Mouse (Mus musculus): ENCODE results near the gene Slc12a7. TPM values are rescaled to one million over a fixed set of nuclear protein-coding genes. Genes with fewer than 3 reads are reported as not detected.
"Not testable (repeated sequence)": the region's sequence is repeated elsewhere in the genome, so short reads cannot be mapped to it uniquely, and the experiment has no call there.

The Slc12a7 gene
- polyA plus RNA-seq, 1 experiment from 2014 or later, result 18.4 TPM

GRCm38 (mm10) chr13:73700554-73700953, 32.3 kb upstream of the Slc12a7 start:
- no peaks in the 10 kb centered on the region for H3K9me3 ChIP-seq (replicated peaks)
- H3K9ac ChIP-seq, result no peak overlapping the region
- no peak overlapping the region for H3K4me3 ChIP-seq (replicated peaks)
- WGBS, result 88% methylated on average over 12 of the region's 12 CpGs
- no peak for ATAC-seq (ENCODE audit: insufficient number of reproducible peaks, low FRiP score, low TSS enrichment, low read depth)
- H3K27ac ChIP-seq (replicated peaks), result no peak overlapping the region
- H3K36me3 ChIP-seq, result no peaks in the 10 kb centered on the region
- H3K4me2 ChIP-seq (replicated peaks), result no peak overlapping the region
- no peaks in the 10 kb centered on the region for H3K4me1 ChIP-seq
- no peaks in the 10 kb centered on the region for H3K27me3 ChIP-seq

- no peak overlapping the region for H3K4me2 ChIP-seq (replicated peaks)
- H3K4me1 ChIP-seq, result no peaks in the 10 kb centered on the region
- ATAC-seq (ENCODE audit: insufficient number of reproducible peaks, low FRiP score, low TSS enrichment, low read depth), result no peak
- no peaks in the 10 kb centered on the region for H3K36me3 ChIP-seq
- H3K4me3 ChIP-seq (replicated peaks), result no peak overlapping the region
- no peak overlapping the region for H3K9ac ChIP-seq
- 85% methylated on average over 9 of the region's 9 CpGs for WGBS
- H3K27ac ChIP-seq (replicated peaks), result no peak overlapping the region
- H3K27me3 ChIP-seq, result no peaks in the 10 kb centered on the region
- no peaks in the 10 kb centered on the region for H3K9me3 ChIP-seq (replicated peaks)
Observed at GRCm38 (mm10) chr13:73701161-73701883, 31.6 kb upstream of the Slc12a7 start.

DNA sequence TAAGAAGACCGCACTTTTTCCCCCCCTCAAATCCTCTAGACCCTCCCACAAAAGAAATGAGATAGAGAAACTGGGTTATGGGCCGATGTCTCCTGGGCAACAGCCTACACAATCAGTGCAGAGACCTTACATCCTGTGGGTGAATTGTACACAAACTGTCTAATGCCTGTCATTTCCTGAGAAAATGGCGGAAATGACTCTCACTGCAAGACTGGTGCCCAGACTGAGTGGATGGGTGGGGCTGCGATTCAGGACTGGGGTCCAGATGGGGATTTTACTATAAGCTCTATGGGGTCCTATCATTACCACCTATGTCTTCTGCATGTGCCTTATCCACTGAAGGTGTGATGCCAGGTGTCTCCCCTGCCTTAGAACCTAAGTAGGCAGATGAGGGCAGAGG, 30.1 kb upstream of the Slc12a7 start:
- Histone ChIP-seq H3K4me3 (replicated peaks) (no peak overlapping the region), H3K4me2 (replicated peaks) (no peak overlapping the region), H3K27ac (replicated peaks) (no peak overlapping the region), H3K36me3 (no peaks in the 10 kb centered on the region), H3K9ac (no peak overlapping the region), H3K27me3 (no peaks in the 10 kb centered on the region), H3K4me1 (no peaks in the 10 kb centered on the region), H3K9me3 (replicated peaks) (no peaks in the 10 kb centered on the region)
- WGBS, result 84% methylated on average over 4 of the region's 4 CpGs
- no peak for ATAC-seq (ENCODE audit: insufficient number of reproducible peaks, low FRiP score, low TSS enrichment, low read depth)

- ATAC-seq (ENCODE audit: insufficient number of reproducible peaks, low FRiP score, low TSS enrichment, low read depth); H3K4me3 ChIP-seq (replicated peaks): not testable (repeated sequence)
- 80% methylated on average over 4 of the region's 4 CpGs for WGBS
Observed at GRCm38 (mm10) chr13:73703486-73703885, 29.4 kb upstream of the Slc12a7 start.

GRCm38 (mm10) chr13:73704694-73705325, 28.1 kb upstream of the Slc12a7 start, which contains the start of gene Slc6a19:
Slc6a19 (minus strand) TSS chr13:73704865.
- Histone ChIP-seq H3K27me3 (no peaks in the 10 kb centered on the region), H3K4me3 (replicated peaks) (no peak within 1 kb of the TSS), H3K27ac (replicated peaks) (no peak within 1 kb of the TSS), H3K4me1 (no peaks in the 10 kb centered on the region), H3K9me3 (replicated peaks) (no peaks in the 10 kb centered on the region), H3K4me2 (replicated peaks) (no peak within 1 kb of the TSS), H3K9ac (no peak within 1 kb of the TSS), H3K36me3 (no peaks in the 10 kb centered on the region)
- no peak for ATAC-seq (ENCODE audit: insufficient number of reproducible peaks, low FRiP score, low TSS enrichment, low read depth)
- WGBS, result 89% methylated on average over 7 of the region's 7 CpGs

More at GRCm38 (mm10) chr13:73703486-73703885, 29.4 kb upstream of the Slc12a7 start:
- H3K27me3 ChIP-seq; H3K36me3 ChIP-seq; H3K4me1 ChIP-seq; H3K4me2 ChIP-seq (replicated peaks); H3K9ac ChIP-seq; H3K27ac ChIP-seq (replicated peaks); H3K9me3 ChIP-seq (replicated peaks): not testable (repeated sequence)

- ATAC-seq (ENCODE audit: insufficient number of reproducible peaks, low FRiP score, low TSS enrichment, low read depth), result no peak
- Histone ChIP-seq H3K9me3 (replicated peaks) (no peaks in the 10 kb centered on the region), H3K36me3 (no peaks in the 10 kb centered on the region), H3K27ac (replicated peaks) (no peak overlapping the region), H3K4me1 (no peaks in the 10 kb centered on the region), H3K4me2 (replicated peaks) (no peak overlapping the region), H3K27me3 (no peaks in the 10 kb centered on the region), H3K9ac (no peak overlapping the region), H3K4me3 (replicated peaks) (no peak overlapping the region)
- 66% methylated on average over 6 of the region's 6 CpGs for WGBS
Observed at GRCm38 (mm10) chr13:73709491-73709890, 23.4 kb upstream of the Slc12a7 start.

- ATAC-seq (ENCODE audit: insufficient number of reproducible peaks, low FRiP score, low TSS enrichment, low read depth), result no peak
- no peaks in the 10 kb centered on the region for H3K27me3 ChIP-seq
- no peak overlapping the region for H3K4me2 ChIP-seq (replicated peaks)
- no peaks in the 10 kb centered on the region for H3K36me3 ChIP-seq
- no peak overlapping the region for H3K4me3 ChIP-seq (replicated peaks)
- WGBS, result 91% methylated on average over 5 of the region's 5 CpGs
- H3K27ac ChIP-seq (replicated peaks), result no peak overlapping the region
- H3K9ac ChIP-seq, result no peak overlapping the region
- no peaks in the 10 kb centered on the region for H3K4me1 ChIP-seq
- no peaks in the 10 kb centered on the region for H3K9me3 ChIP-seq (replicated peaks)
Observed at GRCm38 (mm10) chr13:73711221-73711620, 21.7 kb upstream of the Slc12a7 start.

- no peak overlapping the region for H3K9ac ChIP-seq
- H3K9me3 ChIP-seq (replicated peaks), result no peaks in the 10 kb centered on the region
- H3K27ac ChIP-seq (replicated peaks), result no peak overlapping the region
- H3K4me2 ChIP-seq (replicated peaks), result no peak overlapping the region
- H3K36me3 ChIP-seq, result no peaks in the 10 kb centered on the region
- H3K27me3 ChIP-seq, result no peaks in the 10 kb centered on the region
- ATAC-seq (ENCODE audit: insufficient number of reproducible peaks, low FRiP score, low TSS enrichment, low read depth), result no peak
- H3K4me1 ChIP-seq, result no peaks in the 10 kb centered on the region
- no peak overlapping the region for H3K4me3 ChIP-seq (replicated peaks)
- WGBS, result 74% methylated on average over 5 of the region's 5 CpGs
Observed at GRCm38 (mm10) chr13:73711803-73712202, 21.1 kb upstream of the Slc12a7 start.

GRCm38 (mm10) chr13:73712228-73712627, 20.7 kb upstream of the Slc12a7 start:
- H3K9ac ChIP-seq, result no peak overlapping the region
- no peak overlapping the region for H3K27ac ChIP-seq (replicated peaks)
- H3K4me3 ChIP-seq (replicated peaks), result no peak overlapping the region
- no peaks in the 10 kb centered on the region for H3K36me3 ChIP-seq
- 0 out of 2 replicates have a peak, but pooled peaks have one; percentile 49 for ATAC-seq (ENCODE audit: insufficient number of reproducible peaks, low FRiP score, low TSS enrichment, low read depth)
- no peaks in the 10 kb centered on the region for H3K4me1 ChIP-seq
- no peaks in the 10 kb centered on the region for H3K9me3 ChIP-seq (replicated peaks)
- H3K27me3 ChIP-seq, result no peaks in the 10 kb centered on the region
- no peak overlapping the region for H3K4me2 ChIP-seq (replicated peaks)
- WGBS, result 65% methylated on average over 3 of the region's 3 CpGs

GRCm38 (mm10) chr13:73713204-73713603, 19.7 kb upstream of the Slc12a7 start:
- no peak overlapping the region for H3K4me2 ChIP-seq (replicated peaks)
- no peaks in the 10 kb centered on the region for H3K27me3 ChIP-seq
- no peak overlapping the region for H3K4me3 ChIP-seq (replicated peaks)
- H3K9me3 ChIP-seq (replicated peaks), result no peaks in the 10 kb centered on the region
- H3K27ac ChIP-seq (replicated peaks), result no peak overlapping the region
- no peaks in the 10 kb centered on the region for H3K36me3 ChIP-seq
- WGBS, result 77% methylated on average over 4 of the region's 4 CpGs
- H3K9ac ChIP-seq, result no peak overlapping the region
- no peak for ATAC-seq (ENCODE audit: insufficient number of reproducible peaks, low FRiP score, low TSS enrichment, low read depth)
- H3K4me1 ChIP-seq, result no peaks in the 10 kb centered on the region

DNA sequence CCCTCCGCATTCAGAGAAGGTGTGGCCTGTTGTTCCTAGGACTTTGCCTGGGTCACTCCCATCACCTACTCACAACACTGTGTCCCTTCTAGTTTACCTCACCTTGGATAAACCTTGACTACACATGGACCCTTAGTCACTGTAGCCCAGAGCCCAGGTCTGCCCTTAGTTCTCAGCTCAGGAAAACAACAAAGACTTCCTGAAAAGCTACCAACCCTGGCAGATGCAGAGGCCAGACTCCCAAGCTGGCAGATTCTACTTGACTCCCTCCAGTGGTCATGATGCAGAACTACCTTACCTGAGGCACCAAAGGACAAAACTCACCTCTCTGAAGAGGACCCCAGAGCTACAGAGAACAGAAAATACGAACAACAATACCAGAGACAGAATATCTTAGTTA, 18.9 kb upstream of the Slc12a7 start:
- H3K4me2 ChIP-seq (replicated peaks), result no peak overlapping the region
- no peak overlapping the region for H3K4me3 ChIP-seq (replicated peaks)
- no peaks in the 10 kb centered on the region for H3K36me3 ChIP-seq
- H3K9ac ChIP-seq, result no peak overlapping the region
- H3K27me3 ChIP-seq, result no peaks in the 10 kb centered on the region
- WGBS, result 58% methylated on average over 2 of the region's 2 CpGs
- H3K4me1 ChIP-seq, result no peaks in the 10 kb centered on the region
- H3K9me3 ChIP-seq (replicated peaks), result no peaks in the 10 kb centered on the region
- H3K27ac ChIP-seq (replicated peaks), result no peak overlapping the region
- no peak for ATAC-seq (ENCODE audit: insufficient number of reproducible peaks, low FRiP score, low TSS enrichment, low read depth)

GRCm38 (mm10) chr13:73718225-73718624, 14.7 kb upstream of the Slc12a7 start:
- no peaks in the 10 kb centered on the region for H3K4me1 ChIP-seq
- no peak overlapping the region for H3K9ac ChIP-seq
- H3K9me3 ChIP-seq (replicated peaks), result no peaks in the 10 kb centered on the region
- no peak overlapping the region for H3K4me3 ChIP-seq (replicated peaks)
- WGBS, result 0% methylated on average over 2 of the region's 2 CpGs
- ATAC-seq (ENCODE audit: insufficient number of reproducible peaks, low FRiP score, low TSS enrichment, low read depth), result no peak
- no peaks in the 10 kb centered on the region for H3K27me3 ChIP-seq
- H3K36me3 ChIP-seq, result no peaks in the 10 kb centered on the region
- no peak overlapping the region for H3K27ac ChIP-seq (replicated peaks)
- no peak overlapping the region for H3K4me2 ChIP-seq (replicated peaks)
